Mouse (Mus musculus) testis, postnatal 14 days (tissue): ENCODE measurements at regions not wholly inside any gene's neighbourhood (a gene's known extent, or its start where the extent isn't known, plus 50 kb on each side); places are given as distances from the start of the nearest gene placed in this dataset.
A peak's percentile ranks its signal among the peaks of the same experiment; 100 is the strongest.
"Not testable (repeated sequence)": the region's sequence is repeated elsewhere in the genome, so short reads cannot be mapped to it uniquely, and the experiment has no call there.

Experiments used
- DNase-seq: peaks from one replicate; pipeline ENCODE4 v3.0.0; 2021; ENCODE audit warnings: low spot score

DNA sequence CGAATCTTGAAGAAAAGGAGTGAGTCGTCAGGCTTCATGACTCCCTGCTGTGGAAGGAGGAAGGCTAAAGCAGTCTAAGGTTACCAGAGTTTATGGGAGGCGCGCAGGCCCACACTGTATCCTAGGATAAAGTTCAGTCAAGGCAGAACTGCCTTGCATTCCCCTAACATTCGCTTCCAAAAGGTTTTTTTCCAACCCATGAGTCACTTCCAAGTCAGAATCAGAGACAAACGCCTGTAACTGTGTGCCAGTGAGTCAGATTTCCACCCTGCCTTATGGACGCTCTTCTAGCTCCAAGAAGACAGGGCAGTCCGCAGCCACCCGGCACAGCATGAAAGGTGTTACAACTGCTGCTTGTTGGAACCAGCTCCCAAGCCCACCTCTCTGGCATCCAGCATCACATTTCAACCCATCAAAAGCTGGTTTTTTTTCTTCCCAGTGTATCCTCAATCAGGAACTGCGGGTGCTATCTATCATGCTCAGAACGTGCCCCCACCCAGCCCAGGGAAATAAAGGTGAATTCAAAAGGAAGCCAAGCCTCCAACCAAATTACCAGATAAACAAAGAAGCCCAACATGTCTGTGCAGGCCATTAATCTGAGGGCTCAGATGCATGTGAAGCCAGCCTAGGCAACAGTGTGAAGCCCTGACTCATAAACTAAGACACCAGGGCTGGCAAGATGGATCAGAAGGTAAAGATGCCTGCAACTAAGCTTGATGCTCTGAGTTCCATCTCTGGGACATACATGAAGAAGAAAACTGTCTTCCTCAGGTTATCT is 138.2 kb upstream of the Tbl1xr1 start:
- no peak for DNase-seq

DNA sequence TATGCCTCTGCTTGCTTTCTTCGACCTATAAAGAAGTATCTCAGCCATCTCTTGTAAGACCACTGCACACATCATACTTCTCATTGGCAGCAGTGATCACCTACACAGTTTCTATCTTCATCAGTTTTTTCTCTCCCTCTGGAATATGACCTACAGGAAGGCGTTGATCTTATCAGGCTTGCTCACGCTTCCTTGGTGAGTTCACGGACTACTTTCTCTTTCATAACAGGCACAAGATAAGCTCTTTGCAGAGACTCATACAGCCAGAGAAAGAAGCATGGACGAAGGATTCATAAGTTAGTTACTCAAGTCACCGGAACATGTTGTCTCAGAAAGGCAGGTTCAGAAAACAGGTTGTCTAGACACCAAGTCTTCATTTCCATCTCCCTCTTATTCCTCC is 136.7 kb upstream of the Tbl1xr1 start:
- no peak for DNase-seq

DNA sequence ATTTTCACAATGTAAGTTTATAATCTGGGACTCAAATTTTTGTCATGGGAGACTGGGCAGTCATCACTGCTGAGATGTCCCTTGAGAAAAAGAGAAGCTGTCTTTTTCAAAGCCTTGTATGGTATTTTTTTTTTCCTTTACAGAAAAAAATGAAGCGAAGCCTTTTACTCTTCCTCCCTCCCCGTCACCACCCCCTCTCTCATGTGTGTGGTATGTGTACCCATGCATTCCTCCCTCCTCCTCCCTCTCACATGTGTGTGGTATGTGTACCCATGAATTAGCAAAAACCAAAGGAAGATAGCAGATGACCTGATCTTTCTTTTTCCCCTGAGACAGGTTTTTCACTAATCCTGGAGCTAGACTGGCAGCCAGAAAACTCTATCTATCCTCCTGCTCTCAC is 134.9 kb upstream of the Tbl1xr1 start:
- no peak for DNase-seq

DNA sequence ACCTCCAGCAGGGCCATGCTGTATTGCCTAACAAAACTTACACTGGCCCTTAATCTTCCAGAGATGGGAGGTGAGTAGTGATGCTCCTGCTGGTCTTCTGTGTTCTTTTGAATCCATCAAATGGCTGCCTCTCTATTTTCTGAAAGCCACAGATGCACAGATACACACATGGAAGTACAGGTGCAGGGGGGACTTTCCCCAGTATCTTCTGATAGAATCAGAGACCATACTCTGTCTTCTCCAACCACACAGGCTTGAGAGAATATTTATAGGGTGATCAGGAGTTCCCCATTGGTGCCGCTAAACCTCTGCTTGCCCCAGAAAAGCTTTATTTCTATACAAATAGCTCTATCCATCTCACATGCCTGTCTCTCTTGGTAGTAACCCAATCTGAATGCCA is 133.5 kb upstream of the Tbl1xr1 start:
- DNase-seq, result no peak

DNA sequence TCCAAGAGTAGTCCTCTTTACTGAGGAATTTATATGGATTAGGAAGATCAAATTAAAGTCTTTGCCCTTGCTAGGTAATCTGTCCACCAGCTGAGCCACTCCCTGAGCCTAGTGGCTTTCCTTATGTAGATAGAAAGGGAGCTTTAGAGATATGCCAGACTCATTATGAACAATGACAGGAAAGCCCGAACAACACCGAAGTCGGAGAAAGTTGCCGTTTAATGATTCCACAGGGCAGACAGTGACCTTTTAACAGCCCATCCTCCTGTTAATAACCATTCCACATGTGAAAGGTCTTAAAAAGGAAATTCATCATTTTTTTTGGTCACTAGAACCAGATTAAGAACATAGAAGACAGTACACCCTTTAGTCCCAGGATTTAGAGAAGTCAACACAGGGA is 130.7 kb upstream of the Tbl1xr1 start:
- DNase-seq, result no peak

DNA sequence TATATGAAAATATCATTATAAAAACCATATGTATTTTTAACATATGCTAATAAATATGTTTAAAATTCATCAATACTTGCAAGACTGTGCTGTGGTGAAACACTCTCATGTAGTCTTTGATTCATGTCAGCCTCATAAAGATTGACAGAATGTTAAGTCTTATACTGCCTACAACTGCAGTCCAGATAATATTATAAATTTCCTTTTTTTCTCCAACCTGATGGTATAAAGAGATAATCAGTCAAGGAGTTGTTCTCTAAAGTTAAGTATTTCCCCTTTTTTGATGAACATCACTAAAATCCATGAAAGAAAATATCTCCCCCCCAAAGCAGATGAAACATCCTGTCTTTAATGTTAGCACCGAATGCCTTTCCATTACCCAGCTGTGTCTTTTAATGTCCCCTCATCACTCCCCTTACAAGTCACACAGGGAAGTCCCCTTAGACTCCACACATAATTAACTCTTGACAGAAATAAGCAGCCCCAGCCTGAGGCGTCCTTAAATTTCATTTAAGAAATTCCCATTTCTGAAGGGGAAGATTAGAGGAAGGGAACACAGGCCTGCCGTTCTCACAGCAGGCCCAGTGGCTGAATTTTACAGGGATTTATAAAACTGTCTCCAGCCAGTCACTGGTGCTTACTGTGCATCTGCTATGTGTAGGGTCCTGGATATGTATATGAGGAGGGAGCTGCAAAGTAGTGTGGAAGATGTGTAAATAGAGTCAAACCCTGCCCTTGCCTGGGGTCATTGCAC is 129.0 kb upstream of the Tbl1xr1 start:
- no peak for DNase-seq

DNA sequence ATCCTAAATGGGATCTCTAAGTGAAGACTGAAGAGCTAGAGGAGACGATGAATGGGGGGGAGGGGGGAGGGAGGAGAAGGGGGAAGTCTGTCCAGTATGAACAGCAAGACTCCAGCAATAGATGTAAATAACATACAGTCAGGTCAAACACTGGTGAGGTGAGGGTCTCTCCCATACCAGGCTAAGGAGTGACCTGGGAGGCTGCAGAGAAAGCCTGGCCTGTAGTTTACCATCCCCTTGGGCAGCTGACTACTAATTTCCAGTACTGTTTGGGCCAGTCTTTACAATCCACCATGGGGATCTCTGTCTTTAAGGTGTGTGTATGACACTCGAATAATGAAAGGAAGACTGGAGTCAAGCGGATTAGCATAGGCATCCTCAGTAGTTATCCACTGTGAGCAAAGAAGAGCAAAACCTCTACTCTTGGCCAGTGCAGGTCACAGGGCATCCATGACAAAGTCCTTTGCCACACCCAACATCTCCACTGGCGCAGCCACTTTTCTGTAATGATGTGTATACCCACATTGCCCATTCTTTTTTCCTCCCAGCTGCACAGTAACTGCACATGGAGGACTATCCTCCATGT is 128.3 kb upstream of the Tbl1xr1 start:
- no peak for DNase-seq

DNA sequence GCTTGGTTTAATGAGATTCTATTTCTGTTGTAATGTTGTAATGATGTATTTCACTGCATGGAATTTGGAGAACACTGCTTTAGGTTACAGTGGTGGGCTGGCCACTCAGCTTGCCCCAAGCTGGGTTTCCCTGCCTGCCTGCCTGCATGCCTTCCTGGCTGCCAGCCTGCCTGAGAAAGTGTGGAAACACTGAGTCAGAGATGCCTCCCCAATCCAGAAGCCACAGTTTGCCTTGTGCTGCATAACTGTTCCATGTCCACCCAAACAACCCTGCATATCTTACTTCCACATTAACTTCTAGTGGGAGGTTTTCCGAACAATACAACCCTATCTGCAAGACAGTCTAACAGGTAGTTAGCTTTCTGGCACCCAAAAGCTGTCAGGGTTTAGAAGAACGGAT is 127.0 kb upstream of the Tbl1xr1 start:
- no peak for DNase-seq

DNA sequence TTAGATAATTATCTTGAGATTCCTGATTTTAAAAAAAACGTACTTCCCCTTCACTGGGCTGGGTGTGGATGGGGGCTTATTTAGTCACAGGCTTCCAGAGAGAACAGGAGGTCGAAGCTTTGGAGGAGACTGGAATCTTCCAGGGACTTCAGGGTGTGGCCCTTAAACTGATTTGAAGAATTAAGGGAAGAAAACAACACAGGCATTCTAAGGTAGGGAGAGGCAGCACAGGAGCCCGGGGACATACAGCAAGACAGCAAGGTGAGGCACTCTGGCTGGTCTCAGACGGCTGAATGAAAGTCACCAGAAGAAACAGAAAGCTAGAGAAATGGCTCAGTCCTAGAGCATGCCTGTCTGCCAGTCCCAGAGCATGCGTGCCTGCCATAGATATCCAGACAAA is 125.9 kb upstream of the Tbl1xr1 start:
- no peak for DNase-seq

DNA sequence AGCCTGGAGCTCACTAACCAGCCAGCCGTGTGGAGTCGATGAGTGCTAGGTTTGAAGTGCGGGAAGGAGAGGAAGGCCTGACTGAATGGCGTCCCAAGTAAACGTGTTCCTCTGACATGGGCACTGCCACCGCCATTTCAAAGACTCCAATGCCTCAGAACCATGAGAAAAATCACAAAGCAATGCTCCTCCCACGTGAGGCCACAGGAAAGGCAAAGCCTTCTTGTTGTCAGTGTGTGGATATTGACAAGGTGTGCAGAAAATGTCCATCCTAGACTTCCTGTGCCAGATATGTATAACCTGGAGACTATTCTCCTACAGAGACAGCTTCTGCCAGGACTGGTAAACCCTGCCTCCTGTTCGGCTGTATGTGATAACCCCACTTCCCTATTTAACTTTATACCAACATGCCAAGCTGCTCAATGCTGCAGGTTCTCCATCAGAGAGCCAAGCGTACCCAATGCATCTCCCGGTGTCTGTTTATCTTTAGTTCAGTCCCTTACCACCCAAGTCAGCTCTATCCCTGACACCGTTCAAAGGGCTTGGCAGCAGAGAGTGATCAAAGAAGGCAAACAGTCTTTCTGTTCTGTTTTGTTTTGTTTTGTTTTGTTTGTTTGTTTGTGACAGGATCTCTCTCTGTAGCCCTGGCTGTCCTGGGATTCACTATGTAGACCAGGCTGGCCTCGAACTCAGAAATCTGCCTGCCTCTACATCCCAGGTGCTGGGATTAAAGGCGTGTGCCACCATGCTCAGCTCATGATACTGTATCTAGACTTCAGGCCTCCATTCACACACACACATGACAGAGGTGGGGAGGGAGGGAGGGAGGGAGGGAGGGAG is 124.8 kb upstream of the Tbl1xr1 start:
- no peak for DNase-seq

DNA sequence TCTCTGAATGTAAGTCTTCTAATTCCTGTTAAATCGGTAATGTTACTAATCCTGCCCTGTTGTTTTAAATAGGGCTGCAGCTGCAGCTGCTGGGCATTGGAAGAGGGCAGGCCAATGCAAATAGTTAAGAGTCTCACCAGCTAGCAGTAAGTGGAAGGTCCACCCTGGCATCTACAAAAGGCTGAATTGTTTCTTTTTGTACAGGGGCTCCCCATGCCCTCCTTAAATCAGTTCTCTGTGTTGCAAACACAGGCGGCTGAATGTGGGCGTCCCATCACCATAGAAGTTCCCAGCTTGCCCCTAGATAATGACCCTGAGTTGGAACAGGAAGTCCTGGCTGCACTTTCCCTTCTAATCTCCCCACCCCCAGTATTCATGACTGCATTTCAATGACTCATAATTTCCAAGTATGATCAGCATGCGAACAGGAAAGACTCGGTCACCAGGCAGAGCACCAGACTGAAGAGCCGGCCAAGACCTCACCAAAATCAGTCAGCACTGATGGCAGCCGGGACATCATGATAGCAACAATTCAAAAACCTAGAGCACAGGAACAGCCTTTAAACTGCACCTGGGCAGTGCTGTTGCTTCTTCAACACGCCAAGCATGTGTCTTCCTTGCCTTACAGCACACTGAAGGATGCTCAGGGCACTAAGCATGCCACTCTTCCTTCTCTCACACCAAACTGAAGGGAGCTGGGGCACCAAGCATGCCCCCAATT is 123.6 kb upstream of the Tbl1xr1 start:
- DNase-seq, result peak; percentile 60

DNA sequence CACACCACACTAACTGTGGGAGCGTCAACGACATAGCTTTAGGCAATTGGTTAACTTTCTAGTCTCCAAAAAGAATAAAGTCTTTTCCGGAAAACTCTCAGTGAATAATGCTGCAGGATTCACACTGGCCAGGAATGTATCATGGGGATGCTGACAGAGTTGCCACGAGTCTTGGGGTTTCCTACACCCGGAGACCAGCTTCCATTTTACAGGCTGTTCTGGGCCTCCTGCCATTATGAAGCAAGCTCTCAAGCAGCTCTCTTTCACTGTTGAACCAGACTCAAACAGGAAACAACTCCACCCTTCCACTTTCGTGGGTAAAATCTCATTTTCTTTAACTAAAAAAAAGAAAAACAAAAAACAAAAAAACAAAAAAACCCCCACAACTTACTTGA is 123.0 kb upstream of the Tbl1xr1 start:
- DNase-seq, result no peak

DNA sequence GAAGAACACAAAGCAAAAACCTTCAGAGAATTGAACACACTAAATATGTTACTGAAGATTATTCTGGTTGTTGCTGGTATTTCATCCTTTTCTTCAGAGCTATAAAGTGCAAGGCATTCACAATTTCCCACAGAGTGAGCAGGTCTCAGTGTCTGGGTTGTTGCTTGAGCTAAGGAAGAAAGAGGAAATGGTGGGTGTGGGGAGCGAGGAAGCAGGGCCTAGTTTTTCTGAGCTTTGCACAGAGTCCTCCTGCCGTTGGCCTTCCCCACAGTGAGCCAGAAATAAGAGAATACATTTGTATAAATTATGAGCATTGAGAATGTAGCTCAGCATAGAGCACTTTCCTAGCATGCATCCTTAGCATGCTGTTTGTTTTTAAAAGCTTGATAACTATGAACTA is 120.8 kb upstream of the Tbl1xr1 start:
- no peak for DNase-seq

DNA sequence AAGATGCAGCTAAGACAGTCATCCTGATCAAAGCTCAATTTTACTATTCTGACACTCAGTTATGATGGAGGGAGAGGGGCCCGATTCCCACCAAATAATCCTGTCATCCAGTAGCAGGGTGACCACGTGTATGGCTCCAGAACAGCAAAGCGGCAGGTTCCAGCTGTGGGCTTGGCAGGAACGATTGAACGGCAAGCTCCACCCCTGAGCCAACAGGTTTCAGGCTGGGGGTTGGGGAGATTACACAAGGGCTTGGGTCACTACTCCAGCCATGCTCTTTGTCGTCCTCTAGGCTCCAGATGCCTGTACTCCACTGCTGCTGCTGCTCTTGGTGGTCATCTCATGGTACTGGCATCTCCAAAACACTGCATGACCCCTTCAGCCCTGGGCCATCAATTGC is 119.3 kb upstream of the Tbl1xr1 start:
- not testable (repeated sequence) for DNase-seq

DNA sequence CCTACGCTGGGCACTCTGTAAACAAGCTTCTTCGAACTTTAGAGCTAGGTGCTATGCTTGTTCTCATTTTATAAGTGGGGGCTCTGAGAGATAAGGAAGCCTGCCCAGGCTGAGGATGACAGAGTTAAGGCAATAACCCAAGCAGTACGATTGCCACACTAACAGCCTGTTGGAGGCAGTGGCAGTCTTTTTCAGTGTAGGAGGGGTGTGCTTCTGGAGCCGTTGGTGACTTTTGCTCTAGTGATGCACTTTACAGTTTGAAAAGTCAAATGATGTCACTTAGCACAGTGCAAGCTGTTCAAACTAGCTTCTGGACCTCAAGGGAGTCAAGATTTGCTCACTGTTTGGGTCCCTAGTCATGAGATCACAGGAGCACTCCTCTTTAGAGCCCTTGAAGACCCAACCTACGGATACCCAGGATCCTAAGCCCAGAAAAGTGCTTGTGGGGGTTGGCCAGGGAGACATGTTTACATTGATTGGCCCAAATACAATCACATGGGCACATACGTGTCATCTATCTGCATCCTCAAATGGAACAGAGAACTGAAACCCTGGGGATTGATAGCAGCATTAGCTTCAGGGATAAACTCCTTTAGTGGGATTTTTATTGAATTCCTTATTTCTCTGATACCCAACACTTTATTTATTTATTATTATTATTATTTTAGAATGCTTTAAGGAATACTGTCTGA is 117.7 kb upstream of the Tbl1xr1 start:
- no peak for DNase-seq

DNA sequence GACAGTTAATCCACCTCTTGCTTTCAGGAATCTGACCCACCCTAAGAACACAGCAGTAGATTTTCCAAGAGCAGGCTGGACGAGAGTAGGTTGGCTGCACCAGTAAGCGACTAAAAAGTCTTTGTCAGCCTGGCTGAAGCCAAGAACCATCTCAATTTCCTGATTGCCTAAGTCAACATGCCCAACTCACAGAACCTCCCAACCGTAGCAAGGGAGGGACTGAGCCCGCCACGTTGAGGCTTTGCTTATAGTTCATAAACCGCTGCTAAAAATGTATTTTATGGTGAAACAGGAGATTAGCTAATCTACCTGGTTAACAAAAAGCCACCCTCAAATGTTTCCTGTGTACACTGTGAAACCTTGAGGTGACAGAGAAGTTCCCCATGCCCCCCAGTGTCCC is 115.4 kb upstream of the Tbl1xr1 start:
- DNase-seq, result no peak

DNA sequence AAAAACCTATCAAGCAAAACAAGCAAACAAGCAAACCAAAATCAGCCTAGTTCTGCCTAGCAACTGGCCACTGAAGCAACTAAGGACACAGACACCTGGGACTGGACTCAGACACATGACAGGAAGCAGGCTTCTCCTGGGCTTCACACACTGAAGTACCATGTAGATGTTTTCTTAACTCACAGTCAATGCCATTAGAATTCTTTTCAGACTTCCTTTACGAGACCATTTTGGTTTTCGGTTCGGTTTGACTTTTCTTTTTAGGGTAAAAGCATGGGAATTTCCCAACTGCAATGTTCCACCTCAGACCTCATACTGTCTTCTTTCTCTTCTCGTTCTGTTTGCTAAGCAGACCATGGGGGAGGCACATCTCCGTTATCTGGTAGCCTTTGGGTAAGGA is 114.7 kb upstream of the Tbl1xr1 start:
- DNase-seq, result no peak

DNA sequence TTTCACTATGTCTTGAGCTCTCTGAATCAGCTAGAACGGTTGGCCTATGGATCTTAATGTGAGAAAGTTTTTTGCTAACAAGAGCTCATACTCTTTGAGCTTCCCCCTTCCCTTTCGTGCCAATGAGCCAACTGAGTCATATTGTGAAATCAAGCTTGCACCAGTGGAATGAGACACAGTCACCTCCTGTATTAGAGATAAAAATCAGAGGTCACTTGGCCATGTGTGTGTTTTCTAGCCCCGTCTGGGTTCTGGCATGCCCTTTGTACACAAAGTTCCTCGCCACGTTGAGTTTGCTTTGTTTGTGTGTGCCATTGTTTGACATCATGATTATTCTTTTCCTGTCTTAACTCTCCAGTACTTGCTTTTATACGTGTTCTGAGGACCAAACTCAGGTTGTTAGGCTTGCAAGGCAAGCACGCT is 114.1 kb upstream of the Tbl1xr1 start:
- DNase-seq, result no peak

DNA sequence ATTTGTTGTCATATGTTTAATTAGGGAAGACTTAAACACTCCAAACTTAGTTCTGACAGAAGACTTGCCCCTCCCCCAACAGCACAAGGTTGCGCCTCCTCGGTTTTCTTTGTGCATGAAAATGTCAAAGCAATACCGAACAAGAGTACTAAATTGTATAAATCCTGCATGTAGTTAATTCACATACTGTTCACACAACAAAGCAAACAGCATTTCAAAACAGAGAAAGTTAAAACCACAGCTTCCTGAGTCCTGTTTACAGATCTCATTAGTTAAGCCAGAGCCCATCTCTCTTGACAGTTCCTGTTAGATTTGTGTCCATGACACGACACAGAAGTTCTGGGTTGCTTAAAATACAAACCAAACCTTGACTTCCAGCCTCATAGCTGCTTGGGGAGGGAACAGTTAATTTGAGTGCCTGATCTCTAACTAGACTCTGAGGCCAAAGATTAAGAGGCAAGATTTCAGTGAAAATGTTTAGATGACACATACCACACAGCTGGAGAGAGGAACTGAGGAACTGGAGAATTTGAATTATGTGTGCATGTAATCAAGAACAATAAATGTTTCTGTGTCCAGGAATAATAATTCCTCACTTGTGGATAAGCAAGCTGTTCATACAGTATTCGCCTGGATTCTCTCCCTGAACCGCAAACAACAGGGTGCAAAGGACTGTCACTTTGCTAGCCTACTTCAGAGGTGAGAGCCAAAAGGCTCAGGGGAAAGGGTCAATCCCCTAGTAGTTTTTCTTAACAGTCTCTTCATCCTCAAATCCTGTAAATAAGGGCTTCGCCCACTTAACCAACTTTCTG is 113.3 kb upstream of the Tbl1xr1 start:
- DNase-seq, result no peak

DNA sequence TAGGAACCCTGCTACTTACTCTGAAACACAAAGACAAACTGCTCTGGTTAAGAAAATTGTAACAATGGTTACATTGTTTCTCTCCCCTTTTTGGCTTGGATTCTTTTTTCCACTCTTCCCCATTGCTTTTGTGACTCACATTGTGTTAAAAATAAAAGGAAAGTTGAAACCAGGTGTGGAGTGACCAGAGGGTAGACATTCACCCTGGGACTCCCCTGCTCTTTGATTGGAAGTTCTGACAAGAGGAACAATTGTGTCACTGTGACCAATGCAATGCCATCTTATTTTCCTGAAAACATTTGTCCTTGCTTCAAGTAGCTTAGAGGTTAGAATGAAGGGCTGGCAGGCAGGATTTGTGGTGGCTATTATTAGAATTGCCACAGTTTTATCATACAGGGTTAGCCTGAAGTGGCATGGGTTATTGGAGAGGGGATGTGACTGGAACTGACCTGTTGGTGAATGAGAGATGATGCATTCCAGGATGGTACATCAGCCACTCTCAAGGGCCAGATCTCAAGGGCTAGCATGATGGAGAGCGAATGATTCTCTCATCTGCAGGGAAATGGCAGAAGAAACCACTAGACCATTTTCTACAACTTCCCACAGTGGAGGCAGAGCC is 112.6 kb upstream of the Tbl1xr1 start:
- DNase-seq, result no peak
